Mouse (Mus musculus): Measurements from ENCODE around the gene Pmf1. TPM values are rescaled to one million over a fixed set of nuclear protein-coding genes. Genes with fewer than 3 reads are reported as not detected.

The Pmf1 gene
- total and polyA plus RNA-seq, 2 experiments: 12.9 to 68.1 TPM

DNA sequence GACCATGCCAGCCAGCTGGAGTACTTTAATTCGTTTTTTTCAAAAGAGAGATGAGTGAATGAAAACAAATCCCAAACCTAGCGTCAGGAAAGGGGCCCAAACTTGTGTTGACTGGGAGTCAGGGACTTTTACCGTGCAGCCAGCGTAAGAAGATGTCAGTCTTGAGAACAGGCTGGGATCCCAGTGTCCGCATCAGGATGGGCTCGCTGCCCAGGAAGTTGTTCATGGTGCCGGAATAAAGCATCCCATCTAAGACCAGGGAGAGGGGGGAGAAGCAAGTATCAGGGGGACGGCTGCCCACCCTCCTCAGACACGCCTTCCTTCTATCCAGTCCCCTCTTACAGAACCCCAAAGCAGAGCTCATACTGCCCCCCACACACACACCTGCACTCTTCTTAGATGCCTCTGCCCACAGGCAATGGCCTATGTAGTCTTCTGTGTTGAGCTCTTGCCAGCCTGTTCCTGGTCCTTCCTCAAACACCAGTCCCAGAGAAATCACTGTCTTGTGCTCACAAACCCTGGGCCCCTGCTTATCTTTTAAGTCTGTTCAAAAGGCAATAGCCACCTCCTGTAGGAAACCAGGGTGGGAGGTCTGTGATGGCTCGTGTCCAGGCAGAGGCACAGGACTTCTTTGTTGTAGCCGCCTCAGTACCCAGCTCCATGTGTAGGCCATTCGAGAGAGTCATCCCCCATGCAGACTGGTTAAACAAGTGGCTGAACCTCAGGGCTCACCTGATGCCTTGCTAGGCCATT, 40.4 kb upstream of the Pmf1 start:
- H3K27ac ChIP-seq (replicated peaks; ENCODE audit: insufficient read depth, low read depth, low read length): no peak overlapping the region

DNA sequence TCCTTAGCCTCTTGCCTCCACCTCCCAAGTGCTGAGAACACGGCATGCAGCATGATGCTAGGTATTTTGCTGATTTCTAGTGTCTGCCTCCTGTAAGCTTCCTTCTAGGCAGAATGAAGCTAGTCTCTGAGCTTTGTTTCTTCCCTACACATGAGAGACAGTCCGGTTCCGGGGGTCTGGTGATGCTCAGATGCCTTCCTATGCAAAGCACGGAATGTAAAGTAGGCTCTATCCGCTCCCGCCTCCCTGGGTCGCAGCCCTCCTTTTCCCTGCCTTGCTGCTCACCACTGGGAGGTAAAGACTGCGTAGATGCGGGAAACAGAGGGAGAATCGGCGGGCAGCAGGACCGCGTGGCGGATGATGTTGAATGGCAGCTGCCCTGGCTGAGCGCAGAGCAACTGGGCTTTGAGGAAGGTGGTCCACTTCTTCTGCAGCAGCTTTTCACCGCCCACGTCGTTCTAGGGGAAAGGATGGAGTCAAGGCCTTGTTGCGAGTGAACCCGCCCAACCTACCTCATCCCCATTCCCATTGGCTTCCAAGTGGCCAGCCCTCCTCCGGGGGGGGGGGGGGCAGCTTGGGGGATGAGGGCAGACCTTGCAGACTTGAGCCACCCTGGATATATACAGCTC, 39.4 kb upstream of the Pmf1 start:
- Histone ChIP-seq H3K4me3 (ENCODE audit: insufficient read depth, low read depth, low read length) (peak overlapping the region; percentile 22; the same call in 1 of the 2 replicates), H3K79me2 (ENCODE audit: control insufficient read depth, insufficient read depth, low read length) (peaks cover 10% of the 10 kb centered on the region; the same call in 1 of the 2 replicates), H3K9ac (ENCODE audit: low read depth, low read length) (peak overlapping the region; percentile 36; the same call in 1 of the 2 replicates), H3K36me3 (ENCODE audit: control insufficient read depth, insufficient read depth, low read length) (peaks cover 50% of the 10 kb centered on the region), H3K27ac (replicated peaks; ENCODE audit: insufficient read depth, low read depth, low read length) (no peak overlapping the region), H3K27me3 (ENCODE audit: control insufficient read depth, insufficient read depth, low read length) (no peaks in the 10 kb centered on the region), H3K4me1 (ENCODE audit: control insufficient read depth, insufficient read depth, low read length) (peaks cover 13% of the 10 kb centered on the region)
- no peak for DNase-seq (ENCODE audit: extremely low read depth, low read depth, low spot score)
- 65% methylated on average over 21 of the region's 21 CpGs for WGBS
- TF ChIP-seq POLR2A (IDR thresholded peaks at IDR 0.05; ENCODE audit: extremely low read depth, insufficient read depth, low read length): no peak
- no peak for TF ChIP-seq CTCF (IDR thresholded peaks at IDR 0.05; ENCODE audit: low read depth, low read length)

More for the DNA sequence above, 40.4 kb upstream of the Pmf1 start:
- peaks cover 18% of the 10 kb centered on the region; the same call in 1 of the 2 replicates for H3K79me2 ChIP-seq (ENCODE audit: control insufficient read depth, insufficient read depth, low read length)
- peaks cover 16% of the 10 kb centered on the region for H3K4me1 ChIP-seq (ENCODE audit: control insufficient read depth, insufficient read depth, low read length)
- no peak overlapping the region for H3K4me3 ChIP-seq (ENCODE audit: insufficient read depth, low read depth, low read length)
- WGBS: 79% methylated on average over 12 of the region's 12 CpGs
- peaks cover 46% of the 10 kb centered on the region for H3K36me3 ChIP-seq (ENCODE audit: control insufficient read depth, insufficient read depth, low read length)
- H3K9ac ChIP-seq (ENCODE audit: low read depth, low read length): no peak overlapping the region
- TF ChIP-seq CTCF (IDR thresholded peaks at IDR 0.05; ENCODE audit: low read depth, low read length): no peak
- TF ChIP-seq POLR2A (IDR thresholded peaks at IDR 0.05; ENCODE audit: extremely low read depth, insufficient read depth, low read length): no peak
- H3K27me3 ChIP-seq (ENCODE audit: control insufficient read depth, insufficient read depth, low read length): no peaks in the 10 kb centered on the region
- DNase-seq (ENCODE audit: extremely low read depth, low read depth, low spot score): no peak

DNA sequence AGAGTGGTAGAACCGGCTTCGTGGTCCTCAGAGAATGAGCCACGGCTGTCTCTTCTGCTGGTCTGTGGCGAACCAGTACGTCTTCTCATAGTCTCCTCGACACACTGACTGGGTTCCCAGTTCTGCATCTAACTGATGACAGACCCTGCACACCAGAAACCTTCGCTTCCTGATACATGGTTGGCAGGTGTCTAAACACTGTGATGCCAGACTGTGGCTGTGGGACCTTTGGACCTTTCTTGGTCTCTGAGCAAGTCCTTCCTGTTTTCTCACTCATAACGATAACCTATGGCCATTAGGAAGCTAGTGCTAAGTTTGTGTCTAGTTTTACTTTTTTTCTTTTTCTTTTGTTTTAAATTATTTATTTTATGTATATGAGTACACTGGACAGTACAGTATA, 38.3 kb upstream of the Pmf1 start:
- WGBS: 66% methylated on average over 8 of the region's 8 CpGs
- peaks cover 13% of the 10 kb centered on the region for H3K4me1 ChIP-seq (ENCODE audit: control insufficient read depth, insufficient read depth, low read length)
- TF ChIP-seq CTCF (IDR thresholded peaks at IDR 0.05; ENCODE audit: low read depth, low read length) (no peak), POLR2A (IDR thresholded peaks at IDR 0.05; ENCODE audit: extremely low read depth, insufficient read depth, low read length) (no peak)
- no peaks in the 10 kb centered on the region; the same call in 1 of the 2 replicates for H3K79me2 ChIP-seq (ENCODE audit: control insufficient read depth, insufficient read depth, low read length)
- no peaks in the 10 kb centered on the region for H3K27me3 ChIP-seq (ENCODE audit: control insufficient read depth, insufficient read depth, low read length)
- no peak overlapping the region for H3K4me3 ChIP-seq (ENCODE audit: insufficient read depth, low read depth, low read length)
- H3K9ac ChIP-seq (ENCODE audit: low read depth, low read length): no peak overlapping the region
- H3K27ac ChIP-seq (replicated peaks; ENCODE audit: insufficient read depth, low read depth, low read length): no peak overlapping the region
- DNase-seq (ENCODE audit: extremely low read depth, low read depth, low spot score): peak; percentile 45
- peaks cover 52% of the 10 kb centered on the region for H3K36me3 ChIP-seq (ENCODE audit: control insufficient read depth, insufficient read depth, low read length)

DNA sequence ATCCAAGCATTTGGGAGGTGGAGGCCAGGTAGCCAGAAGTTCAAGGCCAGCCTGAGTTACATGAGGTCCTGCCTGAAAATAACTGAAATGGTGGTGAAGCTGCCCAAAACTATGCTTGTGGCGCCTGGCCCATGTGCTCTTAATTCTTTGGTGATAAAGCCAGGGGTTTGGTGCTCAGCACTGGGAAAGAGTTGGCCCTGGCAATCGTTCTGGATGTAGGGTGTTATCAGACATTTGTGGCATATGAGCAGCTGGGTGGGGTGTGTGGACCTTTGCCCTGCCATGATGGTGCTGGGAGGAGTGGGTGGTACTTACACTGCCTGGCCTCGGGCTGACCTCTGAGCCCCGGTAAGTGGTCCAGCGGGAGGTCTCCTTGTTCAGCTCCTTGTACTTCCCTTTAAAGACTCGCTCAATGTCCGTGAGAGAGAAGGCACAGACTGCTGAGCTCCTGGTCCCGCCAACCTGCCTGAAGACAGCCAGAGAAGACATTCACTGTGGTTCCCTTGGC, 37.6 kb upstream of the Pmf1 start:
- peaks cover 50% of the 10 kb centered on the region for H3K36me3 ChIP-seq (ENCODE audit: control insufficient read depth, insufficient read depth, low read length)
- no peak overlapping the region for H3K9ac ChIP-seq (ENCODE audit: low read depth, low read length)
- TF ChIP-seq CTCF (IDR thresholded peaks at IDR 0.05; ENCODE audit: low read depth, low read length) (no peak), POLR2A (IDR thresholded peaks at IDR 0.05; ENCODE audit: extremely low read depth, insufficient read depth, low read length) (no peak)
- H3K27me3 ChIP-seq (ENCODE audit: control insufficient read depth, insufficient read depth, low read length): no peaks in the 10 kb centered on the region
- H3K27ac ChIP-seq (replicated peaks; ENCODE audit: insufficient read depth, low read depth, low read length): no peak overlapping the region
- H3K4me1 ChIP-seq (ENCODE audit: control insufficient read depth, insufficient read depth, low read length): peaks cover 14% of the 10 kb centered on the region
- no peak for DNase-seq (ENCODE audit: extremely low read depth, low read depth, low spot score)
- WGBS: 64% methylated on average over 8 of the region's 8 CpGs
- no peak overlapping the region for H3K4me3 ChIP-seq (ENCODE audit: insufficient read depth, low read depth, low read length)
- no peaks in the 10 kb centered on the region; the same call in 1 of the 2 replicates for H3K79me2 ChIP-seq (ENCODE audit: control insufficient read depth, insufficient read depth, low read length)

DNA sequence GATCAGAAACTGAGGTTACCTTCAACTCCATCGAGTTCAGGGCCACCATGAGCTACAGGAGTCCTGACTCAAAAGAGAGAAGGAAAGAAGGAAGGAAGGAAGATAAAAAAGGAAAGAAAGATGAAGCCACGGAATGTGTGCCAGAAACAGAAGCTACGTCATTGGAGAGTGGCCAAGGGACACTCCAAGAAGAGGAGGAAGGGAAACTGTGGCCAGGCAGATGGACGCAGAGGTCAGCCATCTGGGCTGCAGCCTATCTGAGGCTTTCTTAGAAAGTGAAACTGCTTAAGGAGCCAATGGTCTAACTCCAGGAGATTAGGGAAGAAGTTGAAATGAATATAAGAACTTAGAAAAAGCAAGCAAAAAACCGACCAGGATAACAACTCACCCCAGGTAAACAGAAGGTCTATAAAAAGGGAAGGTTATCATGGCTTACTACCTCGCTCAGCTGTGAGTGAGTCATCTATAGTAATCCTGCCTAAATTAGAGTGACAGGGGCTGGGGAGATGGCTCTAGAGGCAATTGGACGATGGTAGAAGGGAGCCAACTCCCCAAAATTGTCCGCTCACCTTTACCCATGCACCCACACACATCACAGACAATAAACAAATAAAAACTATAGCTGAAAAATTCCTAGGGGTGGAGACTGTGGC, 36.5 kb upstream of the Pmf1 start:
- Histone ChIP-seq H3K9ac (ENCODE audit: low read depth, low read length) (no peak overlapping the region), H3K27ac (replicated peaks; ENCODE audit: insufficient read depth, low read depth, low read length) (no peak overlapping the region), H3K27me3 (ENCODE audit: control insufficient read depth, insufficient read depth, low read length) (no peaks in the 10 kb centered on the region), H3K4me1 (ENCODE audit: control insufficient read depth, insufficient read depth, low read length) (peaks cover 16% of the 10 kb centered on the region), H3K4me3 (ENCODE audit: insufficient read depth, low read depth, low read length) (no peak overlapping the region), H3K36me3 (ENCODE audit: control insufficient read depth, insufficient read depth, low read length) (peaks cover 41% of the 10 kb centered on the region), H3K79me2 (ENCODE audit: control insufficient read depth, insufficient read depth, low read length) (no peaks in the 10 kb centered on the region; the same call in 1 of the 2 replicates)
- 58% methylated on average over 8 of the region's 8 CpGs for WGBS
- TF ChIP-seq POLR2A (IDR thresholded peaks at IDR 0.05; ENCODE audit: extremely low read depth, insufficient read depth, low read length) (no peak), CTCF (IDR thresholded peaks at IDR 0.05; ENCODE audit: low read depth, low read length) (no peak)
- peak; percentile 49 for DNase-seq (ENCODE audit: extremely low read depth, low read depth, low spot score)

Measured in liver, adult 2 months (tissue).